Mouse (Mus musculus): ENCODE data around the gene Gm19426.

Gene Gm19426

DNA sequence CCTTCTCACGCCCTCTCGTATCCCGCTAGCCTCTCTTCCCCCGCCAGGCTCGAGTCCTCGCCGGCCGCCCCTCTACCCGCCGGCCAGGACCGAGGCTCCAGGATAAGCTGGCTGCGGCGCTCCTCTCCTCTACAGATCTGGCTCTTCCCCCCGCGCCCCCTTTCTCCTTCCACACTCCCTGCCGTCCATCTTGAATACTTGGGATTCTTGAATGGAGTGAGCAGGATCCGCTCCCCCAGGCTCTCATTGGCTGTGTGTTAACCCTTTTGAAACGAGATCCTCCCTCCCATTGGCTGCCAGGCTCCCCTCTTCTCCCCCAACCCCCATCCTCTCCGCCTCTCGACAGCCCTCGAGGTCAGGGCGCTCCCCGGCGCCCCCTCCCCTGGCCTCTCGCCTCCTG is at the start of gene Gm19426:
Gm19426 (minus strand) TSS at position 95 of the 400 bp plus-strand sequence.
- DNase-seq (ENCODE audit: low read depth), result peak; percentile 43

DNA sequence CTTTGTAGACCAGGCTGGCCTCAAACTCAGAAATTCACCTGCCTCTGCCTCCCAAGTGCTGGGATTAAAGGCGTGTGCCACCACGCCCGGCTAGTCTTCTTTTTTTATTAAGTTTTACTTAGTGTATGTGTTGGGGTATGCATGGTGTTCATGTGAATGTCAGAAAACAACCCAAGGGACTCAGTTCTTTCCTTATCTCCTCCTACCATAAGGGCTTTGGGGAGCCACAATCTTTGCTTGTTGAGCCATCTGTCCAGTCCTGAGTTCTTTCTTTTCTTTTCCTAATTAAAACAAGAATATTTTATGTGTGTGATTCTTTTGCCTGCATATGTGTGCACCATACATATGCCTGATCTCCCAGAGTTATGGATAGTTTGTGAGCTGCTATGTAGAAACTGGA is 49.7 kb upstream of the Gm19426 start:
- DNase-seq (ENCODE audit: low read depth), result no peak

GRCm38 (mm10) chr2:84792516-84792915 is 49.1 kb upstream of the Gm19426 start:
- no peak for DNase-seq (ENCODE audit: low read depth)

DNA sequence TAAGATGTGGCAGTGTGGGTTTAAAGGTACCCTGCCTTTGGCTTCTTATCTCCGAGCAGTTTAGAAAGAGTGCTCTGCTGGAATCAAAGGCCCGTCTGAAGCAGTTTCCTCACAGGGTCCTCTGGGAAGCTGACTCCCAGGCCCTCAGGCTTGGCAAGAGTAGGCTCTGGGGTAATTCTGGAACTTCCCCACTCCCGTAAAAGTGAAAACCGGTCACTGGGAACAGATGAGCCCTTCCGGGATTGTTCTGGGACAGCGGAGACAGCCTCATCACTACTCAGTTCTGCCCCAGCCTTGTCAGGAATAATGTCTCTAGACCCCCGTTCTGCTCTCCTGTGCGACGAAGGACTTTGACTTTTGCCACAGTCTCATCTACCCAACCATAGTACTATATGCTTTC is 47.0 kb upstream of the Gm19426 start:
- DNase-seq (ENCODE audit: low read depth), result no peak

DNA sequence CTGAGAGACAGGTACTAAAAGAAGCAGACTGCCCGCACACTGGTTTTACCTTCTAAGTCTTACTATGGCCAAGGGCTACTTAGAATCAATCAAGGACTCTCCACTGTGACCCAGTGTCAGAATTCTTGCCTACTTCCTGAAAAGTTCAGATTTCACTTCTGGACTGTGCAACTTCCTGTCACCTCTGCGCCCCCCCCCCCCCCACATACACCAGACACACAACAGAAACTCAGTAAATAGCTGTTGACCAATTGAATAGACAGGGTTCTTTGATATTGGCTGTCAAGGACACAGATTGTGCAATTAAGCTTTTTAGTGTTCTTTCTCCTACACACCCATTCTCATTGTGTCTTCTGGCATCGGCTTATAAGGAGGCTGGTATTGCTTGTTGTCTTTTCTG is 44.9 kb upstream of the Gm19426 start:
- no peak for DNase-seq (ENCODE audit: low read depth)

DNA sequence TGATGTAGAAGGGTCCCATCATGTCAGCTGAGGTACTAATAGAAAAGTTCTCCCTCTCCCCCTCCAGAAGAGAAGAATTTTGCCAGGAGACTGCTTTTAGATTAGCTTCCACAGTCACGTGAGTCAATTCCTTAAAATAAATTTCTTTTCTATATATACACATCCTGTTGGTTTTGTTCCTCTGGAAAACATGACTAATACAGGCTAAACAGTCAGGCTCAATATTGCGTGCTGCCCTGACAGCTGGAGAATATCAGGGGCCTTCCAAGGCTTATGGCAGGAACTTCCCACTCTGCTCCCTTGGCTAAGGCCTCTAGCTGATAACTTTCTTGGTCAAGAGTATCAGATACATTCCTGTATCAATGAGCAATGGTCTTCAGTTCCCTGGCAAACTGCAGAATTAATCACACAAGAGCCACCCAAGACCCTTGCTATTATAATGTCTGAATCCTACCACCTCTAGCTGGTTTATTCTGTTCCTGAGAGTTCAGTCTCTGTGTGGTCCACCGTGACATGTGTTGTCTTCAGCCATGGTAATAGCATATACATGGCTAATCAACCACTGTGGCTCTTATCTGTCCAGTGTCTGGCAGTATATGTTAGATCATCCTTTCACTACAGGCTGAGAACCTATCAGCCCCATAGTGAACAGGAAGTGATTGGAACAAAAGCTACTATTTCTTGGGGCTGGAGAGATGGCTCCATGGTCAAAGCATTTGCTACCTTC is 40.5 kb upstream of the Gm19426 start:
- no peak for DNase-seq (ENCODE audit: low read depth)

- DNase-seq (ENCODE audit: low read depth), result no peak
These were observed 39.9 kb upstream of the Gm19426 start for GRCm38 (mm10) chr2:84783315-84783714.

- DNase-seq (ENCODE audit: low read depth), result peak; percentile 32
These were observed 35.8 kb upstream of the Gm19426 start for GRCm38 (mm10) chr2:84779210-84779609.

DNA sequence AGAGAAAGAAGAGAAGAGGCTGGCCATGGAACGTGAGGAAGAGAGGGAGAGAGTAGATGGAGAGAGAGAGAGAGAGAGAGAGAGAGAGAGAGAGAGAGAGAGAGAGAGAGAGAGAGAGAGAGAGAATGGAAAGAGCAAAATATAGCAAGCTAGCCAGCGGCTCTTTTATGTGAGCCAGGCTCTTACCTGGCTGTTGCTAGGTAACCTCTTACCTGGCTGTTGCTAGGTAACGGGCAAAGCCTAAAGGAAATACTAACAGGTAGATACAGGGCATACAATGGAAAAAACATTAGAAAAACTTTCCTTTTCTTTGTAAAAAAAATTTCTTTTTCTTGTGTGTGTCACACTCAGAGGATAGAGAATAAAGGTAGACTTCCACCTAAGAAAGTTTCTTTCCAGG is 34.3 kb upstream of the Gm19426 start:
- DNase-seq (ENCODE audit: low read depth), result no peak

DNA sequence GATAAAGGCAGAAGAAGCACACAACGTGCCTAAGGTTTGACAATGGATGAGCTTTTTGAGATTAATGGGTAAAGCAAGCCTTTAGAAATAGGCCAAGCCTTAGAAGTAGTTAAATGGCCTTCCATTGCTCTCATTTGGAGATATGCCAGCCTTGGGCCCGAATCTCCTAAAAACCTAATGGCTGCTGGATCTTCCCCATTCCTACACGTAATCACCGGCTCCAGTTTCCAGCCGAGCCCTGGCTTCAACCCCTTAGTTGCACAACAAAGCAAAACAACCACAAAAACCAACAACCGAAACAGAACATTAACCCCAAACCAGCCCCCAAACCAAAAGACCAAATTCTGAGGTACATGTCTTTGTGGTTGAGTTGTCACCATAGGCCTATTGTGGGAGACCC is 32.2 kb upstream of the Gm19426 start:
- DNase-seq (ENCODE audit: low read depth), result no peak

DNA sequence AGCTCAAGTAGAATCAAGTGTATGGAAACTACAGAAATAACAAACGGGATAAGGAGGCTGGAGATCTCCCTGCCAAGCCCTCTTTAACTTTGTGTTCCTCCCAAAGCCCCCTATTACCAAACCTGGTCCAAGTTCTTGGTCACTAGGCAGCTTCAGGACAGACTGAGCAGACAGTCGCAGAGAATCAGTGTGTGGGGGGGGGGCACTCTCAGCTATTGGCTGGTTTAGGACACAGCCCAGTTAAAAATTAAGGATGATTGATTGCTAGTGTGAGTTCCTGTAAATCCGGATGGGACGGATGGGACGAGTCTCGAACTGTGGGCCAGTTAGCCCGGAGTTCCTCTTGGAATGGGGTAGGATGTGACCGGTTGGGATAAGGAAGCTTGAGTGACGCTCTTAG is 31.8 kb upstream of the Gm19426 start, which contains the start of gene Serping1:
Serping1 (minus strand) TSS at position 204 of the 400 bp plus-strand sequence.
- no peak for DNase-seq (ENCODE audit: low read depth)

GRCm38 (mm10) chr2:84774751-84775150 is 31.3 kb upstream of the Gm19426 start:
- DNase-seq (ENCODE audit: low read depth), result no peak

DNA sequence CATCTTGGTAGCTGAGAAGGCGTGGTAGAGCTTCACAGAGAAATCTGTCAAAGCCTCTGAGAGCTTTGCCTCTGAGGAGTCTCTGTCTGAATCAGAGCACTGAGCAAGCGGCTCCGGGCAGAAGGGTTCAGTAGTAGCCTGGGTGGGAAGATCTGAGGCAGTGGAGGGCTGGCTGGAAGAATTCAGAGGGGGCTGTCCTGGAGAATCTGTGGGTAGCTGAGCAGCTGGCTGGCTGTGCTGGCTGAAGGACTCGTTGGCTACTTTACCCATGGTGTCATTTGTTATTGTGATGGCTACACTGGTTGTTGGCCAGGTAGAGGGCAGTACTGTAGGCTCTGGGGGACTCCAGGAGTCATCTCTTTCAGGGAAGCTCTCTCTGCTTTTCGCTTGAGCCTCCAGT is 29.7 kb upstream of the Gm19426 start:
- DNase-seq (ENCODE audit: low read depth), result no peak

- no peak for DNase-seq (ENCODE audit: low read depth)
These were observed 29.0 kb upstream of the Gm19426 start for GRCm38 (mm10) chr2:84772454-84772853.

DNA sequence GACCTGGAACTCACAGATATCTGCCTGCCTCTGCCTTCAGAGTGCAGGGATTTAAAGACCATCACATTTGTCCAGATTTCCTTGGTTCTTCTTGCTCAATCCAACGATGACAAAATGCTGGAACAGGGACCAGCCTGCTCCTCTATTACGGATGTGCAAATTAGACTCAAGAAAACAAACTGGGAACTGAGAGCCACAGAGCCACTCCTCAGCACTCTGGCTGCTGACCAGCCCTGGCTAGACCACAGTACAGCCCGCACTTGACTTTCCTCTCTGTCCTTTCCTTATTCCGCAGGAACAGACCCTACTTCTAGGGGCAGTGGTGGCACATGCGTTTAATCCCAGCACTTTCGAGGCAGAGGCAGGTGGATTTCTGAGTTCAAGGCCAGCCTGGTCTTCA is 27.0 kb upstream of the Gm19426 start:
- no peak for DNase-seq (ENCODE audit: low read depth)

GRCm38 (mm10) chr2:84762818-84763217 is 19.4 kb upstream of the Gm19426 start:
- no peak for DNase-seq (ENCODE audit: low read depth)

DNA sequence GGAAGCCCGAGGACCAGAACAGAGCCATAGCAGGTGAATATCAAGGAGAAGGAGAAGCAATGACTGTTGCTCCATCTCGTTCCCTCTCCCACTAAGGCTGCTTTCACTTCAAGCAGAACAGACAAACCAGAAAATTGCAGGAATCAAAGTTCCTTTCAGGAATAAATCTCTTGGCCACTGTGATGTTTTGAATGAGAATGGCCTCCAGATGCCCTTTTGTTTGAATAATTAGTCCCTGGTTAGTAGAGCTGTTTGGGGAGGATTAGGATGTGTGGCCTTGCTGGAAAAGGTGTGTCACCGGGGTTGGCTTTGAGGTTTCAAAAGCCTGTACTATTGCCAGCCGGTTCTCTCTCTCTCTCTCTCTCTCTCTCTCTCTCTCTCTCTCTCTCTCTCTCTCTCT is 18.8 kb upstream of the Gm19426 start:
- no peak for DNase-seq (ENCODE audit: low read depth)

DNA sequence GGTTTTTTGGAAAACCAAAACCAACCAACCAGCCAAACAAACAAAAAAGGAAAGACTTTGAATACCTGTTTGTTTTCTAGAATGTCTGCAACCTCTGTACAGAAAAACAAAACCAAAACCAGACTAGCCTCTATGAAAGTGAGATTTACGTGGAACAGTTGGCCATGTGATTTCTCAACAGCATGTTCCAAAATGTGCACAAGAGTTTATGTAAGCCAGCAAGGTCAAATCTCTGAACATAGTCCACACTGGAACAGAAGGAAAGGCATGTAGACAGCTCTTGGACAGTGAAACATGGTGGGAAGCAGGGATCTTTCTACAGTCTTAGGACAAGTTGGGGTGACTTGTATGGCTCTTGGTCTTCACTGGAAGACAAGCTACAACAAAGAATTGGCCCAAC is 18.4 kb upstream of the Gm19426 start:
- no peak for DNase-seq (ENCODE audit: low read depth)

DNA sequence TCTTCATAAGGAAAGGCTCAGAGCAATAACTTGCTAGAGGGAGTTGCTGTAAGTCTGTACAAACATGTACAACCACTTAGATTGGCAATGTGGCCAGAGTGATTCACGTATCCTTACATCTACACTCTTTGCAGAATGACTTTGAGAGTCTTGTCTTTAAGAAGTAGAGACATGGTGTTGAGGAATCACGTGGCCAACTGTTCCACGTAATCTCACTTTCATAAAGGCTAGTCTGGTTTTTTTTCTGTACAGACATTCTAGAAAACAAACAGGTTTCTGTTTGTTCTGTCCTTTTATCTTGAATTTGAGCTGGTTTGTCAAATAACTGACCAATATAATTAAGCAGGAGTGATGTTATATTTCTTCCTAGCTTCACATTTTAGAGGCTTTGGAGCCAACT is 17.9 kb upstream of the Gm19426 start:
- no peak for DNase-seq (ENCODE audit: low read depth)

- DNase-seq (ENCODE audit: low read depth), result no peak
These were observed 17.3 kb upstream of the Gm19426 start for GRCm38 (mm10) chr2:84760777-84761176.

- peak; percentile 67 for DNase-seq (ENCODE audit: low read depth)
These were observed 15.2 kb upstream of the Gm19426 start for GRCm38 (mm10) chr2:84758542-84759127.

DNA sequence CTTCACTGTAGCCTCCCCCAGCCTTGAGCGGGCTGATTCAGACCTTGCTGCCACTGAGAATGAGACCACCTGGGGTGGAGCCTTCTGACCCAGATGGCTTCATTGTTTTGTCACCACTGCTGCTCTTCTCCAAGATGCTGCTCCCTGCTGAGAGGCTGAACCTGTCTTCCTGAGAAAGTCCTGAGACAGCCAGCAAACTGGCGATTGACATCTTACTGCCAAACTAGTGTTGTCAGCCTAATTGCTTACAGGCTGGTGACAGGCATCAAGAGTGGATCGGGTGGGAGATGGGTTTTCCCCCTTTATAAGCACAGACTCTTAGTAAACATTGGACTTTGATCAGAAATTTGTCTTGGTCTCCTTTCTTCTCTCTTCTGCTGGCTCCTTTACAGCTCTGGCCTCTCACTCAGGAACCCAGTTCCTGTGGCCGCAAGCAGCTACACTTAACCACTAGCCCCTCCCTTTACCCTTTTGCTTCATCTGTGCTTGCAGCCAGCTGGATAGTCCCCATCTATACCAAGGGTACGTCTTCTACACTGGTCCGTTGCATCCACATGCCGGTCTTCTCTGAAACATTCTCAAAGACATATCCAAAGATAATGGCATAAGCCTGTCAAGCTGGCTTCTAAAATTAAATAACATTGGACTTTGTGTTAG is 13.7 kb upstream of the Gm19426 start:
- no peak for DNase-seq (ENCODE audit: low read depth)

DNA sequence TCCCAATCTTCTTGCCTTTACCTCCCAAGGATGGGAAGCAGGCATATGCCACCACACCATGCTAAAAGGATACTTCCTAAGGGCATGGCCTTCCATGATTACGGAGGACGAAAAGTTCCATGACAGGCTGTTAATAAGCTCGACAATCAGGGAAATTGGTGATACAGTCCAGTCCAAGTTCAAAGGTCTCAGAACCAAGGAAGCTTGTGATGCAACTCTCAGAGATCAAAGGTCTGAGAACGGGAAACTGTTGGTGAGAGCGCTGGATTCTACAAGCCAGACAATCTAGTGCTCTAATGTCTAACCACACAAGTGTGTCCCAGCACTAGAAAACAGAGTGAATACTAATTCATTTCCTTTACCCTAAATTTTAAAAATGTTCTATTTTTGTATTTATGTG is 12.8 kb upstream of the Gm19426 start:
- no peak for DNase-seq (ENCODE audit: low read depth)
